Mouse (Mus musculus) liver, adult 10 weeks (tissue): Measurements from ENCODE around the gene Cyp4f13. TPM values are rescaled to one million over a fixed set of nuclear protein-coding genes. Genes with fewer than 3 reads are reported as not detected.

Experiments
- polyA plus RNA-seq: library from polyadenylated mRNA; stranded (reverse); fragments of 350-450 nt; fragmentation: Illumina TruSeq; extraction: RNeasy Lipid Tissue Mini Kit (QIAGEN cat#74804); gene quantifications from one replicate; pipeline ENCODE4 v1.2.3, GENCODE M21; 2014; ENCODE audit warnings: low read depth, low replicate concordance

Gene Cyp4f13
- polyA plus RNA-seq: 21.9 TPM

GRCm38 (mm10) chr17:32947215-32947914 is at the start of gene Cyp4f13:
TSS of gene Cyp4f13 (minus strand) at chr17:32947402.

GRCm38 (mm10) chr17:32992699-32993474 is 45.7 kb upstream of the Cyp4f13 start, which contains the start of gene Zfp952:
TSS of gene Zfp952 (plus strand) at chr17:32993129.

GRCm38 (mm10) chr17:32965623-32966290 is 18.6 kb upstream of the Cyp4f13 start, which contains the start of gene Zfp472:
TSS of gene Zfp472 (plus strand) at chr17:32965814.

GRCm38 (mm10) chr17:32917131-32917530 is 30.1 kb downstream of the Cyp4f13 start, which contains the start of gene Cyp4f14:
TSS of gene Cyp4f14 (minus strand) at chr17:32917342.

GRCm38 (mm10) chr17:32891239-32892180 is 55.7 kb downstream of the Cyp4f13 start, which contains the start of gene Zfp870:
TSS of gene Zfp870 (minus strand) at chr17:32891642.

Other genes starting within 250 kb of the Cyp4f13 start
- gene Zfp871, start 159.1 kb downstream of the Cyp4f13 start, polyA plus RNA-seq: 35.7 TPM
- gene Zfp811, start 137.5 kb downstream of the Cyp4f13 start, polyA plus RNA-seq: not detected
- gene Zfp799, start 117.1 kb downstream of the Cyp4f13 start, polyA plus RNA-seq: 4.9 TPM
- gene Zfp870, start 55.8 kb downstream of the Cyp4f13 start, polyA plus RNA-seq: 4.7 TPM
- gene Cyp4f14, start 30.1 kb downstream of the Cyp4f13 start, polyA plus RNA-seq: 130 TPM
- 5.4 TPM for gene Zfp472, start 18.4 kb upstream of the Cyp4f13 start, polyA plus RNA-seq
- 7.5 TPM for gene Zfp952, start 45.7 kb upstream of the Cyp4f13 start, polyA plus RNA-seq
- gene Zfp763, start 86.0 kb upstream of the Cyp4f13 start, polyA plus RNA-seq: 5.7 TPM
- gene 4921501E09Rik, start 120.7 kb upstream of the Cyp4f13 start, polyA plus RNA-seq: not detected
- 8.6 TPM for gene Zfp563, start 141.9 kb upstream of the Cyp4f13 start, polyA plus RNA-seq
- gene Morc2b, start 192.3 kb upstream of the Cyp4f13 start, polyA plus RNA-seq: not detected
- not detected for gene Olfr55, start 221.0 kb upstream of the Cyp4f13 start, polyA plus RNA-seq
- gene Olfr239, start 243.9 kb upstream of the Cyp4f13 start, polyA plus RNA-seq: not detected